Mouse (Mus musculus) small intestine, adult 2 months (tissue): ENCODE measurements at regions not wholly inside any gene's neighbourhood (a gene's known extent, or its start where the extent isn't known, plus 50 kb on each side); places are given as distances from the start of the nearest gene placed in this dataset.

Experiments used
- H3K27ac ChIP-seq: fragments of 200-500 bp; 2 replicates; pipeline ENCODE4 v1.5.1; 2012; ENCODE audit warnings: low read depth, low read length, control low read depth, inconsistent platforms; ENCODE audit not compliant: insufficient read depth
- H3K27me3 ChIP-seq: fragments of 200-500 bp; 2 replicates; pipeline ENCODE4 v1.6.1; 2012; ENCODE audit warnings: mild to moderate bottlenecking, moderate library complexity, low read length, inconsistent platforms; ENCODE audit not compliant: control insufficient read depth, insufficient read depth
- H3K36me3 ChIP-seq: fragments of 200-500 bp; 2 replicates; pipeline ENCODE4 v1.6.1; 2012; ENCODE audit warnings: mild to moderate bottlenecking, low read length, control low read depth, inconsistent platforms; ENCODE audit not compliant: control insufficient read depth, insufficient read depth
- H3K4me1 ChIP-seq: fragments of 200-500 bp; 2 replicates; pipeline ENCODE4 v1.6.1; 2012; ENCODE audit warnings: low read length, inconsistent platforms, mixed read lengths; ENCODE audit not compliant: control insufficient read depth, insufficient read depth, insufficient read length
- H3K4me3 ChIP-seq: fragments of 200-500 bp; 2 replicates; pipeline ENCODE4 v1.5.1; 2012; ENCODE audit warnings: low read depth, mild to moderate bottlenecking, control low read depth, inconsistent platforms, low read length, moderate library complexity
- CTCF ChIP-seq: fragments of 200-500 bp; IDR thresholded peaks from 2 replicates; pipeline ENCODE4 v1.5.1; 2012; ENCODE audit warnings: low read depth, mild to moderate bottlenecking, control low read depth, inconsistent platforms, low read length, moderate library complexity, mixed read lengths; ENCODE audit not compliant: insufficient replicate concordance, insufficient read length; ENCODE audit errors: extremely low read depth
- POLR2A ChIP-seq: fragments of 200-500 bp; IDR thresholded peaks from 2 replicates; pipeline ENCODE4 v1.6.1; 2012; ENCODE audit warnings: low read depth, mild to moderate bottlenecking, control low read depth, inconsistent platforms, low read length, moderate library complexity
- WGBS: fragments of 180-500 bp; shearing (Covaris S2); methylation state at CpG from one replicate; pipeline ENCODE4 v1.1.7; 2018; 5-methylcytosine and 5-hydroxymethylcytosine counted together

GRCm38 (mm10) chr3:17790816-17791215, 157.4 kb upstream of the Cypt12 start:
- peaks cover 3% of the 10 kb centered on the region; the same call in 1 of the 2 replicates for H3K4me1 ChIP-seq
- H3K4me3 ChIP-seq: no peak overlapping the region
- TF ChIP-seq POLR2A: no peak
- no peak for TF ChIP-seq CTCF
- no peak overlapping the region for H3K27ac ChIP-seq
- H3K27me3 ChIP-seq: peaks cover 18% of the 10 kb centered on the region
- no peaks in the 10 kb centered on the region for H3K36me3 ChIP-seq
- 12% methylated on average over 12 of the region's 12 CpGs for WGBS

- WGBS: 30% methylated on average over 8 of the region's 8 CpGs
- TF ChIP-seq CTCF (no peak), POLR2A (no peak)
- H3K36me3 ChIP-seq: no peaks in the 10 kb centered on the region
- peaks cover 12% of the 10 kb centered on the region; the same call in 1 of the 2 replicates for H3K27me3 ChIP-seq
- no peak overlapping the region for H3K27ac ChIP-seq
- peaks cover 3% of the 10 kb centered on the region; the same call in 1 of the 2 replicates for H3K4me1 ChIP-seq
- no peak overlapping the region for H3K4me3 ChIP-seq
Measured at GRCm38 (mm10) chr3:17791381-17792320, 156.6 kb upstream of the Cypt12 start.

- TF ChIP-seq CTCF (no peak), POLR2A (no peak)
- no peak overlapping the region for H3K4me3 ChIP-seq
- no peaks in the 10 kb centered on the region for H3K36me3 ChIP-seq
- H3K27ac ChIP-seq: no peak overlapping the region
- H3K4me1 ChIP-seq: no peaks in the 10 kb centered on the region
- WGBS: 42% methylated on average over 2 of the region's 2 CpGs
- H3K27me3 ChIP-seq: peaks cover 6% of the 10 kb centered on the region; the same call in 1 of the 2 replicates
Measured at GRCm38 (mm10) chr3:17792537-17793039, 155.6 kb upstream of the Cypt12 start.

- TF ChIP-seq CTCF: no peak
- TF ChIP-seq POLR2A: no peak
- WGBS: 4% methylated on average over 24 of the region's 24 CpGs
- Histone ChIP-seq H3K4me3 (no peak overlapping the region), H3K4me1 (no peaks in the 10 kb centered on the region), H3K27ac (no peak overlapping the region), H3K36me3 (no peaks in the 10 kb centered on the region), H3K27me3 (peaks cover 4% of the 10 kb centered on the region; the same call in 1 of the 2 replicates)
Measured at GRCm38 (mm10) chr3:17793646-17794250, 154.5 kb upstream of the Cypt12 start.

- peaks cover 4% of the 10 kb centered on the region; the same call in 1 of the 2 replicates for H3K27me3 ChIP-seq
- H3K27ac ChIP-seq: no peak overlapping the region
- TF ChIP-seq CTCF (no peak), POLR2A (no peak)
- 4% methylated on average over 46 of the region's 46 CpGs for WGBS
- no peaks in the 10 kb centered on the region for H3K4me1 ChIP-seq
- no peaks in the 10 kb centered on the region for H3K36me3 ChIP-seq
- H3K4me3 ChIP-seq: no peak overlapping the region
Measured at GRCm38 (mm10) chr3:17794251-17795061, 153.8 kb upstream of the Cypt12 start.

- 13% methylated on average over 24 of the region's 24 CpGs for whole genome bisulfite sequencing
- TF ChIP-seq POLR2A (no peak), CTCF (no peak)
- H3K36me3 ChIP-seq: no peaks in the 10 kb centered on the region
- H3K4me3 ChIP-seq: no peak overlapping the region
- H3K27me3 ChIP-seq: peaks cover 4% of the 10 kb centered on the region; the same call in 1 of the 2 replicates
- H3K4me1 ChIP-seq: no peaks in the 10 kb centered on the region
- no peak overlapping the region for H3K27ac ChIP-seq
Measured at GRCm38 (mm10) chr3:17795271-17796260, 152.6 kb upstream of the Cypt12 start.
